Mouse (Mus musculus) heart, embryonic 10.5 days (tissue): Measurements from ENCODE around the gene Fam71e2. TPM values are rescaled to one million over a fixed set of nuclear protein-coding genes. Genes with fewer than 3 reads are reported as not detected.

Source experiments
- DNase-seq: peaks from one replicate; pipeline ENCODE4 v3.0.0-alpha.2; 2017; ENCODE audit warnings: low spot score
- H3K27ac ChIP-seq: fragments of 300-500 bp; sonication (generic); 2 replicates; pipeline ENCODE4 v1.5.1; 2016; ENCODE audit warnings: mild to moderate bottlenecking
- H3K27me3 ChIP-seq: fragments of 300-500 bp; sonication (generic); 2 replicates; pipeline ENCODE4 v1.6.1; 2016; ENCODE audit warnings: mild to moderate bottlenecking; ENCODE audit not compliant: poor library complexity, insufficient read depth, severe bottlenecking
- H3K36me3 ChIP-seq: fragments of 300-500 bp; sonication (generic); 2 replicates; pipeline ENCODE4 v1.6.1; 2016; ENCODE audit warnings: mild to moderate bottlenecking, moderate library complexity
- H3K4me1 ChIP-seq: fragments of 300-500 bp; sonication (generic); 2 replicates; pipeline ENCODE4 v1.6.1; 2016; ENCODE audit warnings: mild to moderate bottlenecking
- H3K4me3 ChIP-seq: fragments of 300-500 bp; sonication (generic); 2 replicates; pipeline ENCODE4 v1.5.1; 2016; ENCODE audit warnings: mild to moderate bottlenecking, moderate library complexity
- H3K9me3 ChIP-seq: fragments of 300-500 bp; sonication (generic); 2 replicates; pipeline ENCODE4 v1.6.1; 2016; ENCODE audit warnings: mild to moderate bottlenecking, moderate library complexity
- WGBS: fragments of 180-500 bp; shearing (Covaris S2); methylation state at CpG from one replicate; pipeline ENCODE4 v1.1.7; 2016; 5-methylcytosine and 5-hydroxymethylcytosine counted together
- polyA plus RNA-seq: library from polyadenylated mRNA; unstranded; fragments of >200 nt; fragmentation: Nextera tagmentation; extraction: Ambion mirVana; gene quantifications from 2 replicates; pipeline ENCODE4 v1.2.1, GENCODE M21; 2016

The Fam71e2 gene
- polyA plus RNA-seq, 1 experiment from 2014 or later: not detected

GRCm38 (mm10) chr7:4764946-4765710, 6.0 kb downstream of the Fam71e2 start:
- Histone ChIP-seq H3K27me3 (peaks cover 2% of the 10 kb centered on the region; the same call in 1 of the 2 replicates), H3K36me3 (no peaks in the 10 kb centered on the region), H3K4me3 (no peak overlapping the region), H3K27ac (no peak overlapping the region), H3K9me3 (no peaks in the 10 kb centered on the region), H3K4me1 (0 out of 2 replicates have a peak, but pooled peaks cover 3% of the 10 kb centered on the region)
- whole genome bisulfite sequencing: 31% methylated on average over 4 of the region's 4 CpGs
- no peak for DNase-seq

- Histone ChIP-seq H3K36me3 (no peaks in the 10 kb centered on the region), H3K27ac (no peak overlapping the region), H3K9me3 (no peaks in the 10 kb centered on the region), H3K27me3 (no peaks in the 10 kb centered on the region), H3K4me1 (no peaks in the 10 kb centered on the region), H3K4me3 (no peak overlapping the region)
- 21% methylated on average over 1 of the region's 1 CpGs for WGBS
- no peak for DNase-seq
These were observed 11.4 kb downstream of the Fam71e2 start for GRCm38 (mm10) chr7:4759670-4760069.

GRCm38 (mm10) chr7:4752821-4753570, 18.1 kb downstream of the Fam71e2 start, which contains the start of gene Cox6b2:
Gene Cox6b2, minus strand, starts transcription at chr7:4753094.
- H3K27ac ChIP-seq: peak within 1 kb of the TSS; percentile 83
- no peaks in the 10 kb centered on the region for H3K9me3 ChIP-seq
- H3K4me3 ChIP-seq: peak within 1 kb of the TSS; percentile 61
- 0 out of 2 replicates have a peak, but pooled peaks cover 8% of the 10 kb centered on the region for H3K27me3 ChIP-seq
- no peaks in the 10 kb centered on the region for H3K36me3 ChIP-seq
- WGBS: 4% methylated on average over 24 of the region's 24 CpGs
- H3K4me1 ChIP-seq: peaks cover 20% of the 10 kb centered on the region
- peak; percentile 96 for DNase-seq

GRCm38 (mm10) chr7:4751971-4752820, 18.9 kb downstream of the Fam71e2 start:
- Histone ChIP-seq H3K27me3 (0 out of 2 replicates have a peak, but pooled peaks cover 8% of the 10 kb centered on the region), H3K36me3 (no peaks in the 10 kb centered on the region), H3K27ac (peak overlapping the region; percentile 83), H3K4me3 (peak overlapping the region; percentile 61), H3K9me3 (no peaks in the 10 kb centered on the region), H3K4me1 (peaks cover 20% of the 10 kb centered on the region)
- WGBS: 2% methylated on average over 30 of the region's 30 CpGs
- DNase-seq: peak; percentile 91

GRCm38 (mm10) chr7:4749169-4749568, 21.9 kb downstream of the Fam71e2 start:
- Histone ChIP-seq H3K36me3 (peaks cover 25% of the 10 kb centered on the region), H3K27me3 (0 out of 2 replicates have a peak, but pooled peaks cover 5% of the 10 kb centered on the region), H3K4me3 (no peak overlapping the region), H3K4me1 (peaks cover 36% of the 10 kb centered on the region), H3K27ac (no peak overlapping the region), H3K9me3 (no peaks in the 10 kb centered on the region)
- 65% methylated on average over 2 of the region's 2 CpGs for WGBS
- peak; percentile 86 for DNase-seq

GRCm38 (mm10) chr7:4748321-4748720, 22.8 kb downstream of the Fam71e2 start:
- H3K27me3 ChIP-seq: no peaks in the 10 kb centered on the region
- H3K4me1 ChIP-seq: peaks cover 37% of the 10 kb centered on the region
- H3K36me3 ChIP-seq: peaks cover 33% of the 10 kb centered on the region
- H3K27ac ChIP-seq: peak overlapping the region; percentile 13; the same call in 1 of the 2 replicates
- 68% methylated on average over 4 of the region's 4 CpGs for WGBS
- no peaks in the 10 kb centered on the region for H3K9me3 ChIP-seq
- no peak overlapping the region for H3K4me3 ChIP-seq
- no peak for DNase-seq

- Histone ChIP-seq H3K4me1 (peaks cover 37% of the 10 kb centered on the region), H3K36me3 (peaks cover 43% of the 10 kb centered on the region), H3K9me3 (no peaks in the 10 kb centered on the region), H3K4me3 (no peak overlapping the region), H3K27ac (peak overlapping the region; percentile 33; the same call in 1 of the 2 replicates), H3K27me3 (no peaks in the 10 kb centered on the region)
- peak; percentile 88 for DNase-seq
- 54% methylated on average over 9 of the region's 9 CpGs for WGBS
These were observed 23.8 kb downstream of the Fam71e2 start for GRCm38 (mm10) chr7:4747156-4747899.

GRCm38 (mm10) chr7:4746326-4746980, 24.6 kb downstream of the Fam71e2 start:
- WGBS: 84% methylated on average over 22 of the region's 22 CpGs

GRCm38 (mm10) chr7:4744886-4745285, 26.2 kb downstream of the Fam71e2 start:
- no peak overlapping the region for H3K4me3 ChIP-seq
- H3K27ac ChIP-seq: no peak overlapping the region; the same call in 1 of the 2 replicates
- peaks cover 47% of the 10 kb centered on the region for H3K36me3 ChIP-seq
- peak; percentile 73 for DNase-seq
- no peaks in the 10 kb centered on the region for H3K9me3 ChIP-seq
- WGBS: 79% methylated on average over 6 of the region's 6 CpGs
- peaks cover 40% of the 10 kb centered on the region for H3K4me1 ChIP-seq
- no peaks in the 10 kb centered on the region for H3K27me3 ChIP-seq

More at GRCm38 (mm10) chr7:4746326-4746980, 24.6 kb downstream of the Fam71e2 start:
- Histone ChIP-seq H3K27ac (peak overlapping the region; percentile 33; the same call in 1 of the 2 replicates), H3K36me3 (peaks cover 47% of the 10 kb centered on the region), H3K9me3 (no peaks in the 10 kb centered on the region), H3K4me1 (peaks cover 37% of the 10 kb centered on the region), H3K27me3 (no peaks in the 10 kb centered on the region), H3K4me3 (no peak overlapping the region)
- DNase-seq: peak; percentile 74

GRCm38 (mm10) chr7:4743354-4743753, 27.7 kb downstream of the Fam71e2 start:
- Histone ChIP-seq H3K9me3 (no peaks in the 10 kb centered on the region), H3K27me3 (no peaks in the 10 kb centered on the region), H3K36me3 (peaks cover 47% of the 10 kb centered on the region), H3K4me1 (peaks cover 46% of the 10 kb centered on the region), H3K4me3 (peak overlapping the region; percentile 10; the same call in 1 of the 2 replicates), H3K27ac (0 out of 2 replicates have a peak overlapping the region, but pooled peaks have one; percentile 94)
- no peak for DNase-seq
- 49% methylated on average over 2 of the region's 2 CpGs for WGBS

- peak overlapping the region; percentile 94; the same call in 1 of the 2 replicates for H3K27ac ChIP-seq
These were observed 28.7 kb downstream of the Fam71e2 start for GRCm38 (mm10) chr7:4742482-4742819.

More at GRCm38 (mm10) chr7:4742482-4742819, 28.7 kb downstream of the Fam71e2 start:
- no peaks in the 10 kb centered on the region for H3K27me3 ChIP-seq
- H3K36me3 ChIP-seq: peaks cover 47% of the 10 kb centered on the region
- H3K9me3 ChIP-seq: no peaks in the 10 kb centered on the region
- no peak for DNase-seq
- H3K4me1 ChIP-seq: peaks cover 46% of the 10 kb centered on the region
- peak overlapping the region; percentile 67; the same call in 1 of the 2 replicates for H3K4me3 ChIP-seq
- 83% methylated on average over 6 of the region's 6 CpGs for WGBS
